Mouse (Mus musculus) C2C12 (cell line): ENCODE results near the gene Sae1.

Experiments
- CEBPB ChIP-seq: IDR thresholded peaks from one replicate; pipeline ENCODE4 v1.6.1; 2011; ENCODE audit warnings: low read depth, mild to moderate bottlenecking, control low read depth, moderate library complexity
- CTCF ChIP-seq: IDR thresholded peaks from one replicate; pipeline ENCODE4 v1.5.1; 2011; ENCODE audit not compliant: control insufficient read depth, insufficient read depth, insufficient read length
- MAX ChIP-seq: IDR thresholded peaks from one replicate; pipeline ENCODE4 v1.6.1; 2011; ENCODE audit warnings: mild to moderate bottlenecking, control low read depth

- no peak for TF ChIP-seq CTCF
- no peak for TF ChIP-seq CEBPB
- no peak for TF ChIP-seq MAX
These were observed 114.9 kb downstream of the Sae1 start for GRCm38 (mm10) chr7:16272681-16273080.
